Mouse (Mus musculus) forebrain, embryonic 16.5 days (tissue): ENCODE data around the gene Ctnnd2. TPM values are rescaled to one million over a fixed set of nuclear protein-coding genes. Genes with fewer than 3 reads are reported as not detected.
A peak's percentile ranks its signal among the peaks of the same experiment; 100 is the strongest.

ENCODE experiments used
- ATAC-seq: fragments of 200-750 bp; cut with Nextera tagmentation; 2 replicates; pipeline ENCODE4 v1.8.0; 2017; ENCODE audit warnings: mild to moderate bottlenecking, moderate library complexity
- H3K27ac ChIP-seq: fragments of 300-500 bp; sonication (generic); 2 replicates; pipeline ENCODE4 v1.5.1; 2014; ENCODE audit warnings: low read length, control low read depth
- H3K27me3 ChIP-seq: fragments of 300-500 bp; sonication (generic); replicated peaks from 2 replicates; pipeline ENCODE4 v1.6.1; 2014; ENCODE audit warnings: low read length; ENCODE audit not compliant: control insufficient read depth, insufficient read depth
- H3K36me3 ChIP-seq: fragments of 300-500 bp; sonication (generic); 2 replicates; pipeline ENCODE4 v1.6.1; 2014; ENCODE audit not compliant: control insufficient read depth, insufficient read depth
- H3K4me1 ChIP-seq: fragments of 300-500 bp; sonication (generic); replicated peaks from 2 replicates; pipeline ENCODE4 v1.6.1; 2014; ENCODE audit warnings: low read length; ENCODE audit not compliant: control insufficient read depth, insufficient read depth
- H3K4me2 ChIP-seq: fragments of 300-500 bp; sonication (generic); 2 replicates; pipeline ENCODE4 v1.6.1; 2014; ENCODE audit warnings: mild to moderate bottlenecking, low read length, control low read depth
- H3K4me3 ChIP-seq: fragments of 300-500 bp; sonication (generic); replicated peaks from 2 replicates; pipeline ENCODE4 v1.5.1; 2014; ENCODE audit warnings: mild to moderate bottlenecking, low read length, control low read depth
- H3K9ac ChIP-seq: fragments of 300-500 bp; sonication (generic); replicated peaks from 2 replicates; pipeline ENCODE4 v1.6.1; 2014; ENCODE audit warnings: low read depth, low read length, control low read depth
- H3K9me3 ChIP-seq: fragments of 300-500 bp; sonication (generic); 2 replicates; pipeline ENCODE4 v1.6.1; 2016; ENCODE audit warnings: low read length; ENCODE audit not compliant: control insufficient read depth
- WGBS: fragments of 180-500 bp; shearing (Covaris S2); extraction: QIAGEN DNeasy Blood & Tissue Kit; methylation state at CpG from one replicate; pipeline ENCODE4 v1.1.7; 2014; 5-methylcytosine and 5-hydroxymethylcytosine counted together
- polyA plus RNA-seq: library from polyadenylated mRNA; unstranded; fragments of >200 nt; fragmentation: Nextera tagmentation; extraction: Ambion mirVana; gene quantifications from 2 replicates; pipeline ENCODE4 v1.2.1, GENCODE M21; 2015

Ctnnd2 gene
- polyA plus RNA-seq, 1 experiment from 2014 or later: 82.7 TPM

- peaks cover 31% of the 10 kb centered on the region for H3K4me1 ChIP-seq
Measured at GRCm38 (mm10) chr15:30458671-30459070, 286.3 kb downstream of the Ctnnd2 start.

GRCm38 (mm10) chr15:30460341-30461125 is 288.1 kb downstream of the Ctnnd2 start:
- no peak overlapping the region for H3K27ac ChIP-seq
- H3K4me3 ChIP-seq: no peak overlapping the region
- no peaks in the 10 kb centered on the region for H3K9me3 ChIP-seq
- H3K4me1 ChIP-seq: peaks cover 33% of the 10 kb centered on the region
- ATAC-seq: 0 out of 2 replicates have a peak, but pooled peaks have one; percentile 7
- no peaks in the 10 kb centered on the region for H3K27me3 ChIP-seq
- H3K4me2 ChIP-seq: peak overlapping the region; percentile 26
- no peaks in the 10 kb centered on the region for H3K36me3 ChIP-seq
- no peak overlapping the region for H3K9ac ChIP-seq
- WGBS: 28% methylated on average over 9 of the region's 9 CpGs

More at GRCm38 (mm10) chr15:30458671-30459070, 286.3 kb downstream of the Ctnnd2 start:
- ATAC-seq: no peak
- Histone ChIP-seq H3K27ac (no peak overlapping the region), H3K27me3 (no peaks in the 10 kb centered on the region), H3K9ac (no peak overlapping the region), H3K4me3 (peak overlapping the region; percentile 44), H3K36me3 (no peaks in the 10 kb centered on the region), H3K4me2 (peak overlapping the region; percentile 52), H3K9me3 (no peaks in the 10 kb centered on the region)
- 14% methylated on average over 5 of the region's 5 CpGs for WGBS

GRCm38 (mm10) chr15:30462804-30463423 is 290.5 kb downstream of the Ctnnd2 start:
- 81% methylated on average over 2 of the region's 2 CpGs for WGBS
- no peak overlapping the region for H3K4me2 ChIP-seq
- H3K36me3 ChIP-seq: no peaks in the 10 kb centered on the region
- no peak for ATAC-seq
- H3K9ac ChIP-seq: no peak overlapping the region
- H3K27me3 ChIP-seq: no peaks in the 10 kb centered on the region
- peaks cover 23% of the 10 kb centered on the region for H3K4me1 ChIP-seq
- no peak overlapping the region for H3K27ac ChIP-seq
- no peaks in the 10 kb centered on the region for H3K9me3 ChIP-seq
- H3K4me3 ChIP-seq: no peak overlapping the region

- WGBS: 87% methylated on average over 5 of the region's 5 CpGs
- no peaks in the 10 kb centered on the region for H3K36me3 ChIP-seq
Measured at GRCm38 (mm10) chr15:30463471-30464047, 291.2 kb downstream of the Ctnnd2 start.

GRCm38 (mm10) chr15:30466950-30467543 is 294.7 kb downstream of the Ctnnd2 start:
- no peak for ATAC-seq
- 86% methylated on average over 13 of the region's 13 CpGs for WGBS
- H3K9me3 ChIP-seq: no peaks in the 10 kb centered on the region
- no peak overlapping the region for H3K4me3 ChIP-seq
- H3K27me3 ChIP-seq: no peaks in the 10 kb centered on the region
- no peak overlapping the region for H3K9ac ChIP-seq
- H3K4me2 ChIP-seq: no peak overlapping the region
- peaks cover 7% of the 10 kb centered on the region; the same call in 1 of the 2 replicates for H3K4me1 ChIP-seq
- H3K27ac ChIP-seq: no peak overlapping the region
- H3K36me3 ChIP-seq: no peaks in the 10 kb centered on the region

More at GRCm38 (mm10) chr15:30463471-30464047, 291.2 kb downstream of the Ctnnd2 start:
- ATAC-seq: no peak
- H3K4me2 ChIP-seq: no peak overlapping the region
- no peaks in the 10 kb centered on the region for H3K9me3 ChIP-seq
- H3K9ac ChIP-seq: no peak overlapping the region
- no peak overlapping the region for H3K4me3 ChIP-seq
- peaks cover 21% of the 10 kb centered on the region for H3K4me1 ChIP-seq
- no peak overlapping the region for H3K27ac ChIP-seq
- no peaks in the 10 kb centered on the region for H3K27me3 ChIP-seq

- Histone ChIP-seq H3K36me3 (no peaks in the 10 kb centered on the region), H3K9me3 (no peaks in the 10 kb centered on the region), H3K9ac (no peak overlapping the region), H3K4me1 (0 out of 2 replicates have a peak, but pooled peaks cover 7% of the 10 kb centered on the region), H3K27ac (no peak overlapping the region), H3K4me2 (no peak overlapping the region), H3K27me3 (no peaks in the 10 kb centered on the region), H3K4me3 (no peak overlapping the region)
- 89% methylated on average over 3 of the region's 3 CpGs for WGBS
- no peak for ATAC-seq
Measured at GRCm38 (mm10) chr15:30468773-30469172, 296.4 kb downstream of the Ctnnd2 start.

GRCm38 (mm10) chr15:30471280-30471966 is 299.0 kb downstream of the Ctnnd2 start:
- H3K4me1 ChIP-seq: 0 out of 2 replicates have a peak, but pooled peaks cover 3% of the 10 kb centered on the region
- no peaks in the 10 kb centered on the region for H3K36me3 ChIP-seq
- 67% methylated on average over 6 of the region's 6 CpGs for WGBS
- H3K27ac ChIP-seq: no peak overlapping the region
- ATAC-seq: peak; percentile 43; the same call in 1 of the 2 replicates
- no peak overlapping the region for H3K4me2 ChIP-seq
- H3K9ac ChIP-seq: no peak overlapping the region
- H3K27me3 ChIP-seq: no peaks in the 10 kb centered on the region
- no peaks in the 10 kb centered on the region for H3K9me3 ChIP-seq
- no peak overlapping the region for H3K4me3 ChIP-seq

- Histone ChIP-seq H3K27ac (peak overlapping the region; percentile 3; the same call in 1 of the 2 replicates), H3K4me2 (peak overlapping the region; percentile 36), H3K36me3 (no peaks in the 10 kb centered on the region), H3K4me3 (no peak overlapping the region), H3K9me3 (no peaks in the 10 kb centered on the region), H3K9ac (no peak overlapping the region), H3K4me1 (peaks cover 5% of the 10 kb centered on the region), H3K27me3 (no peaks in the 10 kb centered on the region)
- ATAC-seq: peak; percentile 79
- 23% methylated on average over 15 of the region's 15 CpGs for WGBS
Measured at GRCm38 (mm10) chr15:30480676-30481075, 308.3 kb downstream of the Ctnnd2 start.
